ENCODE assay signal across 17 mouse cellular contexts in the genomic region with DNA sequence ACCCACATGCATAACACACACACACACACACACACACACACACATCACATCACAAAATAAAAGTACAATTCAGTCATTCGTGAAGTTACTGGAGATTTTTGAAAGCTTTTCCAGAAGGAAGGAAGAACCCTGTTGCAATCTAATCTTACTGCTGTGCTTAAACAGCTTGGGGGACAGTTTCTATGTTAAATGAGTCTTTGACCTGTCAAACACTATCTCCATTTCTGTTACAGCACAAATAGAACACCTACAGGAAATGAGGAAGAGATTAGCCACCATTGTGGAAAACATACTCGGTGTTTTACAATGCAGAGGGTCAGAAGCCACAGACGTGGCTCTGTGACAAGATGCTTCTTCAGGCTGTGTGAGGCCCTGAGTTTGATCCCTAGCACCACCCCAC.
"Had no signal": no experiment of that assay in that cellular context is flagged by ENCODE, and none has a peak within 500 bp of the region (broad histone marks: within the 10 kb centered on the region; RNA-seq: fewer than 3 reads in every experiment).

No protein-coding gene starts in this region.

- ATAC-seq: liver, postnatal 0 days; lung, postnatal 0 days had no signal

- H3K9ac ChIP-seq: limb, embryonic 12.5 days; limb, embryonic 15.5 days; liver, embryonic 14.5 days; liver, postnatal 0 days; lung, embryonic 14.5 days had no signal

- H3K9me3 ChIP-seq: limb, embryonic 12.5 days; limb, embryonic 15.5 days had no signal

- DNase-seq: kidney, postnatal 14 days; kidney, postnatal 4 days; left cerebral cortex, postnatal 4 days; liver, postnatal 0 days; lung, embryonic 14.5 days; midbrain, embryonic 14.5 days; thymus, adult 2 months; thymus, postnatal 14 days; thymus, postnatal 4 days had no signal

- H3K4me2 ChIP-seq: limb, embryonic 12.5 days; limb, embryonic 15.5 days; liver, embryonic 11.5 days; lung, embryonic 14.5 days; midbrain, embryonic 11.5 days had no signal

- H3K4me3 ChIP-seq: limb, embryonic 12.5 days; limb, embryonic 15.5 days had no signal

- H3K27me3 ChIP-seq: limb, embryonic 12.5 days; limb, embryonic 15.5 days had no signal

- H3K27ac ChIP-seq: limb, embryonic 12.5 days; limb, embryonic 15.5 days; liver, embryonic 14.5 days; macrophage; stomach, postnatal 0 days had no signal

- H3K36me3 ChIP-seq: limb, embryonic 12.5 days; limb, embryonic 15.5 days had no signal
